Mouse (Mus musculus) adrenal gland, adult (tissue): ENCODE measurements at regions not wholly inside any gene's neighbourhood (a gene's known extent, or its start where the extent isn't known, plus 50 kb on each side); places are given as distances from the start of the nearest gene placed in this dataset.
A peak's percentile ranks its signal among the peaks of the same experiment; 100 is the strongest.
"Not testable (repeated sequence)": the region's sequence is repeated elsewhere in the genome, so short reads cannot be mapped to it uniquely, and the experiment has no call there.

Experiments used
- DNase-seq, 2 experiments: peaks; one replicate each; pipeline ENCODE4 v3.0.0; 2022 to 2023; ENCODE audit warnings: low spot score in 1 of 2; ENCODE audit not compliant: inconsistent age in 2 of 2

DNA sequence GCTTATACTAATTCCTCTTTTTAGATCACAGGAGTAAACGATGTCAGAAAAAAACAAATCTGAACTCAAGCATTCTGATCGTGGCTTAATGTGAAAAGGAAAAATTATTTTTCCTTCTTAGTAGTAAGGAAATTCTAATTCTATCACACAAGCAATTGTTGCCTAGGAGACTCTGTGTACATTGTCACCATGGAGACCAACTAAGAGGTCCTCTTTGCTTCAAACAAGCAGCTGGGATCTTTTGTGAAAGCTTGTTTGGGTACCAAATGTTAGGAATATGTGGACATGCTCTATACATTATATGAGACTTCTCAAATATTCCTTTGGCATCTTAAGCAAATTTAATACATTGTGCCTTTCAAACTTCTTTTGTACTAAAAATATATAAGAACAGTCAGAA lies 345.9 kb upstream of the Atp10a start:
- DNase-seq, result no peak

DNA sequence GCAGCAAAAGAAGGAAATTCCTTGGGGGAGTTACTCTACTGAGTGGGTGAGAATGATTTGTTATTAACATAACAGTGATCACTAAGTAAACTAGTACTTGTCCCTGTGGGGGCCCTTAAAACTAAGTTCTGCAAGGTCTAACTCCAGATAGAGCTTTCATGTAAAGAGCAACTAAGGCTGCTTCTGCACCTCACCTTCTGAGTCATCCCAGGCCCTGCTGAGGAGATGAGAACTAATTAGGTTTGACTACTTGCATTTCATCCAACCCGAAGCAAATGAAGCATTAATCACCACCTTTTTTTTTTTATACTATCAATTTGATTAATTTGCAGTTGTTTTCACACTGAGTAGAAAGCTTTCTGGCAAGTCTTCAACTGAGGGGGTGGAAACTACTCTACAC lies 333.6 kb upstream of the Atp10a start:
- no peak for DNase-seq

DNA sequence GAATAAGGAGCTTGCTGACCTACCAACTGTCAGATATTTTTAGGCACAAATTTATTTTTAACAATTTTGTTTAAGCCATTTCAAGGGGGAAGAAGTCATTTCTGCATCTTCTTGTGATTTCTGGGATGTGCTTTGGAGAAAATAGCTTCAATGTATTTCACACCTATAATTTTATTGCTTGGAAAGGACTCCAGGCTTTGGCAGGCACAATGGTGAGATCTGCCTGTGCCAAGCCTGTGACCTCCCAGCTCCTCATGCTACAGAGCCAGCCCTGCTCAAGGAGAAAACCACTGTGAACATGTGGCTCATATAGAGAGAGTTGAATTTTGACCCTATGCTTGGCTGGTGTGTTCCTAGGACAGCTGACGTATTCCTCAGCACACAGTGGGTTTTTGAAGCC lies 288.6 kb upstream of the Atp10a start:
- DNase-seq, result no peak

DNA sequence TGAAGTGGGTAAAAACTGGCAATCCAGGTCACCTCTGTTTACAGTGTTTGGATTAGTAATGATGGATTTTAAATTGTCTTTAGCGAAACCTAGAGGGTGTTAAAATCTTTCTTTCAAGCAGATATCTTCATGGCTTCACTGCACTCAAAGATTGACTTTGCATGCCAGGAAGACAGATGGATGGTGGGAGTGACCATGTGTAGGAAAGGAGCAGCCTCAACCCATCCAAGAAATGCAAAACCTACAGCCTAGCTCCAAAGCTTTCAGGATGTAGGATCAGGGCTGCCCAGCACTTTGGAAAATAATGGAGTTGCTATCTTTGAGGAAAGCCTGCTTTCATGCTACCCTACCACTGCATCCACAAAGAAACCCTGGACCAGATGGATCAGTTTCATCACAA lies 272.6 kb upstream of the Atp10a start:
- DNase-seq, result no peak

DNA sequence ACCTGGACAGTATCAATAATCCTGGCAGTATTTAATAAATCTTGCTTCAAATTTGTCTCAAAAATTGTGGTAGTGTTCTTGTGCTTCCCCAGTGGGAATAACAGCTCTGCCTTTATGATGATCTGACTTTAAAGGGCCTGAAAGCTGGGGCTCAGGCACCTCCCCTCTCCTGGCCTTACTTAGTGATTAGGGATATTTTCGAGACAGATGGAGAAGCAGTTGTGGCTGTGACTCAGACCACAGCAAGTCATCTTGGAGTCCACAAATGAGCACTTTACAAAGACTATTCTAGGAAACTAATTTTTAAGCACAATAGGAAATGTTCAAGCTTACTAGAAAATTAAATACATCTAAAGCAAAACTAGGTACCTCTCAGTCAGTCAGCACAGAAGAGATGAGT lies 267.6 kb upstream of the Atp10a start:
- no peak for DNase-seq

DNA sequence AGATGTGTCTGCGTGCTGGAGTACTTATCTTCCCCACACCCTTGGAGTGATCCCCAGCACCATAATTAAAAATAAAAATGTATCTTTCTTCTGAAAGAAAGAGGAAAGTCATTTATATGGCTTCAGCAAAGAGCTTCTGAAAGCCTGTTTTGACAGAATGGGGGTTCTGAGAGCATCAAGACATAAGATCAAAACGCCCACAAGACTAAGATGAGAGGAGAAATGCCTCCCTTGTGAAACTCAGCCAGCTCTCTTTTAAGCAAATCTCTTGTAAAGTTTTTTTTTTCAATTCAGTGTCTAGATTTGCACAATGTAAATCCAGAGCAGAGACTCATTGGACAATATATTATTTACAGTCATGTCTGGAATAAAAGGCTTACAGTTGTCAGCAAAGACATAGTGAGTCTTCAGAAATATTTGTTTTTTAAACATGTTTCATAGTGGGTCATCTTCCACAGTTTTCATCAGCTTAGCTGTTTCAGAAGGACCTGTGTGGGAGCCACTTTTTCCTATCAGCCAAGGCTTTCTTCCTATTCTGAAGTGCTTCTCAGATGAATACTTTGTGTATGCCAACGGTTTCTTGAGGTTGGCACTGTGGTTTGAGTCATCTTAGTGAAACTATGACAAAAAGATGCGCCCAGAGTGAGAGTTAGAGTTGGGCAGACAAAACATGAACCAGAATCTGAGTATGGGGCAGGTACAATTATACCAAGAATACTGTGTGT lies 263.4 kb upstream of the Atp10a start:
- DNase-seq, result no peak

DNA sequence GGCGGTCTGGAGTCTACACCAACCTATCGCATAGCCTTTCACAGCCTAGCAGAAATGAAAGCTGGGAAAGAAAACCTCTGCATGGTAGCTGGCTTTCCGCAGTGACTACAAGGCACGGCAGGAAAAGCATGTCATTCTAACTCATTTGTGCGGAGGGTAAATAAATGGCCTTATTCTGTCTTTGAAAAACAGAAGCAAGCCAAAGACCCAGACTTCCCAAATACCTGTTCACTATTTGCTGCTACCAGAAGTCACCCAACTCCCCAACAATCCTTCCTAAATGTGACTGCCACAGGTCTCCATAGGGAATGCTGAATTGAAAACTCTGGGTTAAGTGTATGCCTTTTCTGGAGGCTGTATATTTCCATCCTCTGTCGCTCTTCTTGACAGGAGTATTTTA lies 258.0 kb upstream of the Atp10a start:
- peak in 1 of 2 experiments; percentile 51 for DNase-seq

DNA sequence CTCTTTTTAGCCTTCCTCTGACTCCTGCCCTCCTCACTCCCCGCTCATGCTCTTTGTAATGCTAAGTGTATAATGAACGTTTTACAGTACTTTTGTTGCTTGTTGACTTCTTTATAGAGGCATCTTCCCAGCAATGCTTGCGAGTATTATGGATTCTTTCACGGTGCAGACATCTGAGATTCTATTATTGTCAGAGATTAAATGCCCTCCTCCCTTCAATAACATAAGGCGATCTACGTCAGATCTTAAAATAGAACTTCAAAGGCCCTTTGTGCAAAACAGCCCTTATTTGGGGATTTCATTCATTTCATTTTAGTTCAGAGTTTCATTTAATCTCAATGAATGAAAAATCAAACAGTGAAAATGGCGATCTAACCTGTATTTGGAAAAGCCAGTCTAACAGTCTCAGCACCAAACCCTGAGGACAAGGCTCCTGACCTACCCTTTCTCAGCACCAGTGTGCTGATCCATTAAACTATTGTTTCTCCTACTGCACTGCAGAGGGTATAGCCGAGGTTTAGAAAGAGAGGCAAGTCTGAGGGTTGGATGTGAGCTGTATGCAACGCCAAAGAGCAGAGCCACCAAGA lies 257.3 kb upstream of the Atp10a start:
- no peak for DNase-seq

DNA sequence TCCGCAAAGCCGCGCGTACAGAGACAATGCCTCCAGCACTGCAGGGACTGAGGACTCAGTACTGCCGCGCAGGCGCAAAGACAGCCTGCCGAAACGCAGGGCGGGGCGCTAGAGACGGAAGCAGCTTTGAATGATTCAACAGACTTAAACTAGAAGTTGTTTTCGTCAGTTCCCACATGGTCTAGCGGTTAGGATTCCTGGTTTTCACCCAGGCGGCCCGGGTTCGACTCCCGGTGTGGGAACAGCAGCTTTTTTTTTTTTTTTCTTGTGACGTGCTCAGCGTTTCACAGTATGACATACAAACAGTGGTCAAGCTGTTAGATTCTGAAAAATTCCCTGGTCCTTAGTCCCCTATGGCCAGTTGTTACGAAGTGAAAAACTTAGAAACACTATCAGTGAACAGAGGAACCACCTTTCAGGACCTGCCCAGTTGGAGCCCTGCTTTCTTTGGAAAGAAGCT lies 256.8 kb upstream of the Atp10a start:
- peak; percentile 96 to 99 for DNase-seq

DNA sequence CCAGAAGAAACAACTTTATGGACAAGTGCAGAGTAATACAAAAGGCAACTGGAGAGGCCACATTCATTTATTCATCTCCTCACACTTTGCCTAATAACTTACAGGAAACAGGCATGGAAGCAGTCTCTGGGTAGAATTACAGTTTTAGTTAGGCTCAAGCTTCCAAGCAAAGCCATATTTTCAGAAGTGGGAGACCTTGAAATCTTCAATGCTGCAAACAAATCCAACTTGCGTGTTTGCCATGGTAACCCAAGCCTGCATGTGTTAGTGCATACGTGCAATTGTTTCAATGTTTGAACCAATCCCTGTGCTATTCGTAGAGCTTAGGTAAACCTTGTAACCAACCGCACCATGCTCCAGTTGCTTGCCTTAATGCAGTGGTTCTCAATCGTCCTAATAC lies 256.3 kb upstream of the Atp10a start:
- peak in 1 of 2 experiments; percentile 7 for DNase-seq

DNA sequence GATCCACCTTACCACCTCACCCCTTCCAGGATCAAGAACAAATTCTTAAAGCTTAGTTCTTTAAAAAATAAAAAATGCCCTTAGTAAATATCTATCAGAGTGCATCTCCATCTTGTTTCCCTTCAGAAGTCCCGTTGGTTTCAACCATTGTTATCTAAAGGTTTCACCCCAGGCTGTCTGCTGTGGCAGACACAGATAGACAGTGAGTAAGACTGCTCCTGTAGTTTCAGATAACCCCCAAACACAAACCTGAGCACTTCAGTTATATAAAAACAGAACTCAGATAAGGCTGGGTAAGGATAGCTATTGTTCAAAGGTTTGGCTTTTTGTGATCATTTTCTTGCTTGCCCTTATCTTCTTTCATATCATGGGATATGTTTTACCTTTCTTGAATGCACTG lies 255.4 kb upstream of the Atp10a start:
- no peak for DNase-seq

DNA sequence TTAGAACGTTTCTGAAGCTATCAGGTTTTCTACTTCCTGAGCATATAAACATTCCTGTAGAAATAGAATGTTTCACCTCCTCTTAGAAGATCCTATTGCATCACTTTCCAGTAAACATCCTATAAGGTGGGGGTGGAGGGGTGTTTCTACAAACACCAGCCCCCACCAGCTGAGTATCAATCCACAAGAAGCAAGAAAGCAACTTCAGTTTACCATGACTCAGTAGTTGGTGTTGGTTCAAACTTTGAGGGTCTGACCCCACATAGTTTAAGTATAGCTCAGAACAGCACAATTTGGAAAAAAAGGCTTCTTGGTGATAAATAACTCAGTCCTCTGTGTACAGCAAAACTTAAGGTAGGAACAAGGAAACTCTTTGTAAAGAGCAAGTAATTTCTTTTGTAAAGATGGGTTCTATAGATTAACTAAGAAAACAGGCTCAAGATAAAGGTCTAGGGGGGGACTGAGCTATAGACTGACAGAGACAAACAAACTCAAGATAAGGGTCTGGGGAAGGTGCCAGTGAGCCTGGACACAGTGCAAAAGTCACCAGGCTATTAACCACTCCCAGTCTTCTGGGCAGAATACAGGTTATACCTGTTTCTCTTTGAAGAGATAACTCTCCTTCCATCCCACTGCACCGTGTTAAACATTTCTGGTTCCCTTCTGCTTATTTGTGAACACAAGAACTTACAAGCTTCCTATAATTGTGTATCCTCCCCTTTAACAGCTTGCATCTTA lies 218.9 kb upstream of the Atp10a start:
- DNase-seq, result no peak

DNA sequence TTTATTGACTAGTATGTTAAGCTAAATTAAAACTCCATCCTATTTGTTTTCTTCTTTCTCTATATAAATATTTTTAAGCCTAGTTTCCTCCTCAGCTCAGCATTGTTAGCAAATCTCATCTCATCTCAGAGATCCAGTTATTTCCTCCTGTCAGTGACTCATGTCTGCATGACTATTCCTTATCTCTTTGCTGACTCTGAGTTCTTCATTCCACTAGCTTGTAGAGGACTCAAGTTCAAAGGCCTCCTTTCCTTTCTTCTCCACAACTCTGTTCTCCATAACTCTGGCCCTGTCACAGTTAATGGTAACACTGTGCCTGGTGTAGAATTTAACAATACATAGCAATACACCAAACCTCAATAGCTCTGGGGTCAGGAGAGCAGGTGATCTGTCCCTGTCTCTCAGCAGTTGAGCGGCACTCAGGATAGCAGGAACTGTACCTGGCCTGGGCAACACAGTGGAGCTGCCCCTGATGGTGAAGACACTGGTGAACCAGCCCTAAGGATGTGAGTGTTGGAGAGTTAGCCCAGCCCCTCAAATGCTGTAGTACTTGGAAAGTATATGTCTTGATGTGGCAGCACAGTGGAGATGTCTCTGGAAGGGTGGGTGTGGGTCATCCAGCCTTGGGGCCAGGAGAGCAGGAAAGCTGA lies 213.3 kb upstream of the Atp10a start:
- DNase-seq, result peak in 1 of 2 experiments; percentile 22

DNA sequence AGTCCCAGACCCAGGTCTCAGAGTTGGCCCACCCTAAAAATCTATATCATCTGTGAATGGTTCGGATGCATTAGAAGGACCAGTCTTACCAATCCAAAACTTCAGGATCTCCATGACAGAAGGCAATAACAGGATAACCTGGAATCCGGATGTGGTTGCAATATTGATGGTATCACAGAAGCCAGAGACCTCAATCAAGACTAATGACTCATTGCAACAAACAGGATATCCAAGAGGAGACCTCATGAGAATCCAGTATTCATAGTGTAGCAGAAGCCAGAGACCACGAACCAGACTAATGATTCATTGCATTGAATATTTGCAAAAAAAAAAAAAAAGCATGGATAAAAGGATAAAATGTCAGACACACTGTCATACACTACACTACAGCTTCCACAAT lies 212.7 kb upstream of the Atp10a start:
- DNase-seq, result no peak

DNA sequence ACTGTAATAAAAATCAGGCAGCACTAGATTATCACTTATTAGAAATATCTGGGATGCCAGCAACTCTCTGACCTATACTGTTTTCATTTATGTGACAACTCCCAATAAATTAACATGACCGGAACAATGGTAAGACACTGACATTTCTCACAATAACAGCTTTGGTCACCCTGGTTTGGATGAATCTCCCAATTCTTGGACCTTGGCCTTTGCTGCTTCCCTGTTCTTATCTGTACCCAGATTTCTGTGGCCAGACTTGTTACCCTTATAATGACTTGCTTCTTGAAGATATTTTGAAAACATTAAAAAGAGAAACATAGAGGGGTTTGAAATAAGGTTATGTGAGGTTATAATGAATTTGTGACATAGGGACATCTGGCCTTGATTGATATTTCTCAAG lies 210.2 kb upstream of the Atp10a start:
- DNase-seq, result peak in 1 of 2 experiments; percentile 52

DNA sequence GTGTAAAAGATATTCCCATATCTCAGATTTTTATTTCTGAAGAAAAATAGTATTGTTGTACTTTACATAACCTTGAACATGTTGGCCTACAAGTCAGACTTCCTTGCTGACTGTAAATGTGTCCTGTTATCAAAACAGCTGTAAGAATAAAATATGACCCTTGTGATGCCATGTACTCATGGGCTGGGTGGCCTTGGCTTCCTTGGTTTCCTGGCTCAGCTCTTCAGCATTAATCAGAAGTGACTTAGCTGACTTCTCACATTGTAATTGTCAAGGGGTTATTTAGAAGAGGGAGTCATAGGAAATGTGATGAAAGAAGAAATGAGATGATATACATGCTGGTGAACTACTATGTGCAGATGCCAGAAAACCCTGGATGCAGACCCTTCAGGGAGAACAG lies 209.7 kb upstream of the Atp10a start:
- peak; percentile 13 to 73 for DNase-seq

DNA sequence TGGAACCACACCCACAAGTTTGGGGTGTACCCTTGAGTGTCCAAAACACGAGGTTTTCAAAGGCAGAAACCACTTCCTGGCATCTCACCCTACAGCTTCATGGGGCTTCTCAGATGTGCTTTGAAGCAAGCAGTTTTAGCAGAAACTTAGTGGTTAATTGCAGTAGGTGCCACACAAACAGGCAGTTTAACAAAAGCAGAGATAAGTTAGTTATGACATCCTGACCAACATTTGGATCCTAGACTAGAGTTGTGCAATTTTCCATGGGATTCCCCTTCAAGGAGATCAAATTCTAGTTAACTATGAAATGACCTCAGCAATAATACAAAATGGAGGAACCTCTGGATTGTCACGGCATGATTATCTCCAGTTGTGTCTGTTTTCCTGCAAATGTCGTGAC lies 207.2 kb upstream of the Atp10a start:
- DNase-seq, result no peak

DNA sequence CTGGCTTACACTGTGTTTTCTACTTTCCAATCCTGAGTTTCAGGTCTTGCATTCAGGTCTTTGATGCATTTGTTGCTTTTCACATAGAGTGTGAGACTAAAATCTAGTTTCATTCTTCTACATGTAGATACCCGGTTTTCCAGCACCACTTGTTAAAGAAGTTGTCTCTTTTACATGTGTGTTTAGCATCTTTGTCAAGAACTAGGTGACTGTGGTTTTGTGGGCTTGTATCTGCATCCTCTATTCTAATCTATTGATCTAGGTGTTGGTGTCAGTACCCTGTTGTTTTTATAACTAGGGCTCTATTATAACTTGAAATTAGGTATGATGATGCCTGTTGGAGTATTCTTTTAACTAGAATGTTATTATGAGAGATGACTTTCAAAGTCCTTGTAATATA lies 204.0 kb upstream of the Atp10a start:
- DNase-seq, result no peak

DNA sequence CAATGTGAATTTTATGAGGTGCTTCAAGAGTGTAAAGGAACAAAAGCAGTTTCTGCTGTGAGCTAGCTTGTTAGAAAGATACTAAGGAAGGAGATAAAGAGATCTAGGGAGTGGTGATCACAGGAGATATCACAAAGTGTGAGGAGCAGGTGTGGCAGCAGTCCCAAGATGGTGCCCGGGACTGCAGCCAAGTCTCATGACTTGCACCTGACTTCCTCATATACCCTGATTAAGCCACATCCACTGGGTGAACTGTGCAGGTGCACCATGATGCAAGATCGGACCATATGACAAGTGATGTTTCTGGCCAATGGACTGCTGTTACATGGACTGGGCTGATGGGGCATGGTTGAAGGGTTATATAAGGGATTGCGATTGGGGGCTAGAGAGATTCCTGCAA lies 197.8 kb upstream of the Atp10a start:
- DNase-seq, result not testable (repeated sequence)

DNA sequence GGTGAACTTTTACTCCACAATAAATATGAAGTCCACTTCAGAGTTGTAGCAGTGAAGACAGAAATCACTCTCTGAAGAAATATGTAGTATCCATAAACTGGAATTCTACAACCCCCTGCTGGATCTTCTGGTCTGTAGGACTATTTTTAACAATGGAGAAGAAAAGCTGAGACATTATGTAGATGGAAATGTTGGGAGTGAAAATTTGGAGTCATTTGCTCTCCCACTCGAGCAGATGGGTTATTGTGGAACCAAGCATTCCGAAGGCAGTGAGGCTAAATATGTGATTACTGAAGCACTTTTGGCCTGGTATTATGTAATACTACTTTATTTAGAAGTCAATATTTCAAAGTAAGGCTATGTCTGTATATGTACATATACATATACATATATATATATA lies 195.0 kb upstream of the Atp10a start:
- DNase-seq, result no peak

DNA sequence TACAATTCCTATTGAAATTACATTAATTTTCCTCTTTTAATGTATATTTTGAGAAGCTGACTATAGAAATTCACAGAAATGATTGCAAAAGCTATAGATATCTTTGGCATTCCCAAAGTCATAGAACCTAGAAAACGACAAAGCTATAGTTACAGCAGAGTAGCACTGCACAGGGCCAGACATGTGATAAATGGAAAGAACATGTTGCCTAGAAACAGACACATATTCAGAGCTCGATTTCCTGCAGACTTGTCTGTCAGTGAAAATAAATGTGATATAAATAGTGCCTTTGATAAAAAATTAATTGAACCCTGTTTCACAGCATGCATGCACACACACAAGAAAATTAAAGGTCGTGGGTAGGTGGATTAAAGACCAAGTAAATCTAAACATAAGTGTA lies 182.8 kb upstream of the Atp10a start:
- no peak for DNase-seq

DNA sequence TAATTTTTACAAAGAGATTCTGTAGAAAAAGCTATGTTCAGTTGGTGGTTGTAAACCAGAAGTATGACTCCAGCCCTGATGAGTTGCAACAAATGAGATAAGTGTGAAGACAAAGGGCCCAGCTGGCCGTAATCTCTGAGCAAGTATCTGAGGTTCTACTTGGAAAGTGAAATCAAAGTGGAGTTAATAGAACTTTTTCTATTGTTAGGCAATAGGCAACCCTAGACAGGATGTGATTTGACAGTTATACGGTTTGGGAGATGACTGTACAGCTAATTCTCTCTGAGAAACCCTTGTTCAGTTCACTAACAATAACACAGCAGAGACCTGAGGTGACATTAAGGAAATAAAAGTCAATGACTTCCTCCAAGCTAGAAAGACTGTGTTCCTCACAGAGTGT lies 180.8 kb upstream of the Atp10a start:
- DNase-seq, result no peak
